Mouse (Mus musculus) bone marrow, adult 2 months (tissue): ENCODE results near the gene Slc2a13.

Source experiments
- CTCF ChIP-seq: fragments of 200-500 bp; IDR thresholded peaks from 2 replicates; pipeline ENCODE4 v1.5.1; 2011; ENCODE audit warnings: low read length, control low read depth; ENCODE audit not compliant: control insufficient read depth, insufficient read depth
- POLR2A ChIP-seq: fragments of 200-500 bp; IDR thresholded peaks from 2 replicates; pipeline ENCODE4 v1.6.1; 2011; ENCODE audit warnings: low read depth, mild to moderate bottlenecking, control low read depth, low read length, borderline replicate concordance; ENCODE audit not compliant: control insufficient read depth

- TF ChIP-seq CTCF (no peak), POLR2A (no peak)
Observed at GRCm38 (mm10) chr15:91395165-91395564, 177.9 kb downstream of the Slc2a13 start.
